Mouse (Mus musculus): ENCODE measurements around the gene Wdtc1.

DNA sequence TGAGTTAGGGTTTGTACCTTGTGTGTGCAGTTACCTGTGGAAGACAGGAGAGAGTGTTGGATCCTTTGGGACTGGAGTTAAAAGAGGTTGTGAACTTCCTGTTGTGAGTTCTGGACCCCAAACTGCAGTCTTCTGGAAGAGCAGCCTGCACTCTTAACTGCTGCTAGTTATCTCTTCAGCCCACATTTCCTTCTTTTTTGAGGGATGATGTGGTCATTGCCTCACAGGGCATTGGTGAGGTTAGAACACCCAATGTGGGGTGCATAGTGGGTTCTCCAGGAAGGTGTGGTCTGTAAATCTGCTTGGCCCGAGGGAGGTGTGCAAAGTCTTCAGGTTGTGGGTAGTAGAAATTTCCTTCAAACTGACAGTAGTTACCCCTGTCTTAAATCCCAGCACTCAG, 109.0 kb downstream of the Wdtc1 start:
- TF ChIP-seq CTCF (IDR thresholded peaks at IDR 0.05; ENCODE audit: borderline replicate concordance, control insufficient read depth, extremely low read depth, insufficient read depth, low read length, poor library complexity) (no peak), POLR2A (IDR thresholded peaks at IDR 0.05; ENCODE audit: control insufficient read depth, extremely low read depth, insufficient read depth, low read length, poor library complexity) (no peak)
